Mouse (Mus musculus): ENCODE measurements around the gene Dll1. TPM values are rescaled to one million over a fixed set of nuclear protein-coding genes. Genes with fewer than 3 reads are reported as not detected.

Dll1 gene
- total RNA-seq, 2 experiments from 2014 or later, result 3.0 to 4.1 TPM

DNA sequence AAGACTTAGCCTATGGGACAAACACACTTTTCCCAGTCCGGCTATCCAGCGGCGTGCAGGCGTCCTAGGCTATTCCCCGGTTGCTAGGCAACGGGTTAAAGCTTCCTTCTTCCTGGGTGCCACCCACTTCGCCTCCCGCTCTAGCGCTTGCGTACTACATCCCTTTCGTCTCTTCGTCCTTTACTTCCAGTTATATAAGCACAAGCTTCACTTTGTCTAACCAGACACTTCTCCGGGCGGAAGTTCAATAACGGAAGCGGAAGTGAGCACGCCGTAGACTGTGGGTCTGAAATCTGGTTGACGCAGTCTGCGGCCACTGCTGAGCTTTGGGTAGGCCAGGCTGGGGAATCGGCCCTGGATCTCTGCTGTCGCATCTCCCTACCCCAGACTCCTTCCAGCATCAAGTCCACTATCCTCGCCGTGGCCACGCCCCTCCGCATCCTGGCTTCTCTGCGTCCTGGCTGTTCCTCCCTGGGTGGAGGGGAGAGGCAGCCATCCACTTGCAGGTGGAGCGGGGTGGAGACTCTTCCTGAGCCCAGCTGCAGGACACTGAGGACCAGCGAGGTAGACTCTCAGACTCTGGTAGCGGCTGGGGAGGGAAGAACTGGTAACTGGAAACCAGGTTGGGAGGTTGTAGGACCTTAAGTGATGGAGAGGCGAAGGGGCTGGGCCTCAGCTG, 19.5 kb upstream of the Dll1 start, which contains the start of gene Fam120b:
TSS of gene Fam120b (plus strand) at position 206 of the 679 bp plus-strand sequence.
- intact Hi-C loops (cut with DNase I), result loop anchor here (1.0 kb wide), 1 partner anchor 331 kb away; no protein-coding TSS in a partner anchor

DNA sequence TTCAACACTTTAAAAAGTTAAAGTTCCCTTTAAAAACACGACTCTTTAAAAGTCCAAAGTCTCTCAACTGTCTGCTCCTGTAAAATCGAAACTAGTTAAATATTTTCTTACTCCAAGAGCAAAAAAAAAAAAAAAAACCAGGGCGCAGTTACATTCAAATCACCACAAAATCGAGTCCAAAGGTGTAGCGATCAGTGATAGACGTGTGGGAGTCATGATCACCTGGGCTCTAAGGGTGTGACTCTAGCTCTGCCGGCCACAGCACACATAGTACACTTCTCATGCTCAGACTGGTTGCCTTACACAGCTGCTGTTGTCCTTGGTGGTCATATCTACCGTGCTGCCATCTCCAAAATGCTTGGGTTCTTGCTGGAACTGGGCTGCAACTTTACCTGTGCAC, 12.7 kb upstream of the Dll1 start:
- H3K27ac ChIP-seq, result no peak overlapping the region
- intact Hi-C loops (cut with DNase I), result no loop called here
- no peak for DNase-seq
- H3K4me3 ChIP-seq, result no peak overlapping the region
- TF ChIP-seq CTCF (IDR thresholded peaks at IDR 0.05), result no peak

More for the DNA sequence above, 19.5 kb upstream of the Dll1 start, which contains the start of gene Fam120b:
- DNase-seq, result peak; percentile 90
- TF ChIP-seq CTCF (IDR thresholded peaks at IDR 0.05), result no peak
- H3K27ac ChIP-seq, result peak within 1 kb of the TSS; percentile 90
- H3K4me3 ChIP-seq, result peak within 1 kb of the TSS; percentile 92

DNA sequence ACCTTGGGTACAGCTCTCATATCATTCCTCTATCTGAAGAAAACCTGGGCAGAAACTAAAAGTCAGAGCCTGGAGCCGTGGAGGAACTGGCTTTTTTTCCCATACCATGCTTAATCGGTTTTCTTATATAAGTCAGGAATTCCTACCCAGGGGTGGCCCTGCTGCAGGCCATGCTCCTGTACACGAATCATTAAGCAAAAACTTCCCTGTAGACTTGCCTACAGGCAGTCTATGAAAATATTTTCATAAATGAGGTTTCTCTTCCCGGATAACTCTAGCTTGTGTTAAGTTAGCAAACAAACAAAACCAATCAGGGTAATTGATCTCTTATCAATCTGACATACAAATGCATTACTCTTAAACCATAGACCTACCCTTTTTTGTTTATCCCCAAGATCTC, 12.2 kb upstream of the Dll1 start:
- intact Hi-C loops (cut with DNase I), result no loop called here
- H3K27ac ChIP-seq, result no peak overlapping the region
- no peak overlapping the region for H3K4me3 ChIP-seq
- no peak for DNase-seq
- TF ChIP-seq CTCF (IDR thresholded peaks at IDR 0.05), result no peak

DNA sequence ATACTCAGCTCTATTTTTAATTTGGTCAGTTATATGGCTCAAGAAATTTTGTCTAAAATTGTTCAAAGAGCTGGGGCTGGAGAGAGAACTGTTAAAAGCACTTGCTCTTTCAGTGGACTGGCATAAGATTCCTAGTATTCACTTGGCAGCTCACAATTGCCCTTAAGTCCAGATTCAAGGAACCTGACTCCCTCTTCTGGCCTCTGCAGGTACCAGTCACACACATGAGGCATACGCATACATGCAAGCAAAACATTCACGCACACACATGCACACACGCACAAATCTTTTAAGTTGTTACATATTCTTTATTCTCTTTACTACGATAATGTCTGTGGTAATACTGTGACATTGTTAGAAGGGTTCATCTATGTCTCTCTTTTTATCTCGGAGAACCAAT, 6.7 kb upstream of the Dll1 start:
- intact Hi-C loops (cut with DNase I), result no loop called here
- Histone ChIP-seq H3K4me3 (no peak overlapping the region), H3K27ac (no peak overlapping the region)

DNA sequence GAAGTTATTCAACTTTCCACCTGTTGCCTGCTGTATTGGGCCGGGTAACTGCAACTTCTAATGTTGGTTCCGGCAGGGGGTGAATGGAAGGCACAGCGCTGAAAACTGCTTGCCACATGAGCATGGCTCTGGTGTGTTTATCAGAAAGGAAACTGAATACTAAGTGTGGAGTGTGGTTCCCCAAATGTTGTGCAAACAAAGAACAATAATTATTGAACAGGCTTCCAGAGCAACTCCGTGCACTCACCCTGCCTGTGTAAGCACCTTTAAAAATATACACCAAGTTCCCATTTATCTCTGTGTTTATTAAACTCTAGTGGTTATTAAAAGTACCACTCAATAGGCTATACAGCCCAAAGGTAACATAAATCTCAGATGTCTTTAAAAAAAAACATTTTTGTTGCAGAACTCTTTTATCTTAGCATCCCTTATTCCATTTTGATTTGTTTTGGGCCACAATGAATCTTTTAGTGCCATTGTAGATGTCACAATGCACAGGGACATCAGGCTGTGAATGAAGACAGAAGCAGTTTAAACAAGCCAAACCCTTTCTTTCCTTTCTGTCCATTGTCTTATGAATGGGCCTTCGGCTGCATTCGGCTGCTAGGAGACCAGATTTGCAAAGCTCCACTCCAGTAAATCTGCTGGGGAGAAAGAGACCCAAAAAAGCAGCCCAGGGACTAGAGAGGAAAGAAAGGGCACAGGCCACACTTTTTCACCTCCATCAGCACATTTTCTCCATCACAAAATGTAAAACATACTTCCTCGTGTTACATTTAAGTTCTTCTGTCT, 5.4 kb upstream of the Dll1 start:
- no peak overlapping the region for H3K27ac ChIP-seq
- intact Hi-C loops (cut with DNase I), result no loop called here
- no peak for DNase-seq
- H3K4me3 ChIP-seq, result no peak overlapping the region
- no peak for TF ChIP-seq CTCF (IDR thresholded peaks at IDR 0.05)

More for the DNA sequence above, 6.7 kb upstream of the Dll1 start:
- no peak for TF ChIP-seq CTCF (IDR thresholded peaks at IDR 0.05)
- DNase-seq, result no peak

DNA sequence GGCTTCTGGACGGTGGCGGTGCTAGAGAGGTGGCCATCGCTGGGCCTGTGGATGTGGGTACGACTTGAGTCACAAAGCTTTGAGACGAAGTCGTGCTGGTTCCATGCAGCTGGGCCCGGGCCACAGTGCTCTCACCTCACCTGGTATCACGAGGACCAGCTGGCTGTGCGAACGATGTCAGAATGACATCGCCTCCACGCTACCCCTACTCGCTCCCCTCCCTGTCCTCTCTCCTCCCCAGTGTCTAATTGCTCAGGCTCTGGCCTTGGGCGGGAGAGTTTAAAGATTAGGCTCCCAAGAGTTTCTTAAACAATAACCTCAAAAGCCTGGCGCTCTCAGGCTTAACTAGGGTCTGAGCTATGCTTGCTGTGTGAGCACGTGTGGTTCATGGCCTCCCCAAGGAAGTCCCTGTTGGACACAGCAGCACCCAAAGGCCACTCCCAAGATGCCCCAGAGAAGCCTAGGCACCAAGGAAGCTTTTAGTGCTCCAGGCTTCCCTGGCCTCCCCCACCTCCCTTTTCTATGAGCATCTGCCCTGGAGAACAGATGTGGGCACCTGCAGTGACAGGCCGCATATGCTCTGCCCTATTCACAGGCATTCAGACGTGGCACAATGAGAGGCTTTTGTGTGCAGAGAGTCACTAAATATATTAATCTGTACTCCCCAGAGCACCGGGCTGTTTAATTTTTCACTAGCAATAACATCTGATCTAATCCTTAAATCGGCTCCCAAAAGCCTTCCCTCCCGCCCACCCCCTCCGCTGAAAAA, 4.6 kb upstream of the Dll1 start:
- DNase-seq, result peak; percentile 27
- Histone ChIP-seq H3K4me3 (peak overlapping the region; percentile 65), H3K27ac (no peak overlapping the region)
- intact Hi-C loops (cut with DNase I), result no loop called here
- no peak for TF ChIP-seq CTCF (IDR thresholded peaks at IDR 0.05)

DNA sequence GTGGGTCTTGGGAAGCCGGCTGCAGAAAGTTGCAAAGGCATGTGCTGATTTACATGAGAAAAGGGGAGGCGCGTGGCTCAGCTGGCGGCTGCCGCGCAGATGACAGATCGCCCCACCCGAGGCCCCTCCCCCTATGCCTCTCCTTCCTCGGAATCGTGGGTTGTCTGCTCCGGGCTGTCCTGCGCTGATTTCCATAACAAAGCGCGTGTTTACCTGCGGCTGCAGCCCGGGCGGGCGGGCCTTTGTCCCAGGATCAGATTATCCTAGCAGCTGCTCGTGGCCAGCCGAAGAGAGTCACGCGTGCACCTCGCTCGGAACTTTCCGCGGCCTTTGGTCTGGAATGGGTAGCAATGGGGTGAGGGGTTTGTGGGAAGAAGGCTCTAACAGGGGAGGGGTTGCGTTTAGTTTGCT, 4.0 kb upstream of the Dll1 start:
- TF ChIP-seq CTCF (IDR thresholded peaks at IDR 0.05), result no peak
- H3K27ac ChIP-seq, result no peak overlapping the region
- peak overlapping the region; percentile 65 for H3K4me3 ChIP-seq
- intact Hi-C loops (cut with DNase I), result no loop called here
- peak; percentile 54 for DNase-seq

DNA sequence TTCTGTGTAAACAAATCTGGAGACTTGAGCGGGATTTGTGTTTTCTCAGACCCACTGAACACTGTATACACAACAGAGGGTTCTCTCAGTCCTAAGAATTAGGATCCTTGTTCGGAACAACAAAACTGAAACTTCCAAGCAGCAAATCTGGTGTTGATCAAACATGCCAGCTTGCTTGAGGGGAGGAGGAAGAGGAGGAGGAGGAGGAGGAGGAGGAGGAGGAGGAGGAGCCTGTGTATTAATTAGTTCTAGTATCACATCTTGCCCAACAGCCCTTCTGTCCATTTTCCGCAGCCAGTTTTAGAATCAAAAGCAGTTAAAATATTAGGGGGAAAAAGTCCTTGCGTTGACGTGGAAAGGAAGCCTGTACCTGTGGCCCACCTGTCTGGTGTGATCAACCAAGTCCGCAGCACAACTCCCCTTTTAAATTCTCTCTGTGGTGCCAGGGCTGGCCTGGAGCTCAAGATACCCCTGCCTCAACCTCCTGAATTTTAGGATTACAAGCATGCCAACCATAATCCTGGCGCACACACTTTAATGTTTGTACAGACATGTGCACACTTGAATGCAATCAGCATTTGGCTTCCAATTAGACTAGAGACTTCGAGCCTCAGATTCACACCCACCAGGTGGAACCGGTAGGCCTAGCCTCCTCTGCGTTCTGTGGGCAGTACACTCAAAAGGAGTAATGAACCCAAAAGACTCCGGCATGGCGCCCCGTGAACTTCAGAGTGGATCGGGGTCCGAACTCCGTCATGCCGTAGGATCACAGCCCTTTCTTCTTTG, 3.3 kb upstream of the Dll1 start:
- Histone ChIP-seq H3K4me3 (peak overlapping the region; percentile 65), H3K27ac (no peak overlapping the region)
- intact Hi-C loops (cut with DNase I), result loop anchor here (5.0 kb wide), 1 partner anchor 93 kb away; no protein-coding TSS in a partner anchor
- no peak for TF ChIP-seq CTCF (IDR thresholded peaks at IDR 0.05)
- no peak for DNase-seq

DNA sequence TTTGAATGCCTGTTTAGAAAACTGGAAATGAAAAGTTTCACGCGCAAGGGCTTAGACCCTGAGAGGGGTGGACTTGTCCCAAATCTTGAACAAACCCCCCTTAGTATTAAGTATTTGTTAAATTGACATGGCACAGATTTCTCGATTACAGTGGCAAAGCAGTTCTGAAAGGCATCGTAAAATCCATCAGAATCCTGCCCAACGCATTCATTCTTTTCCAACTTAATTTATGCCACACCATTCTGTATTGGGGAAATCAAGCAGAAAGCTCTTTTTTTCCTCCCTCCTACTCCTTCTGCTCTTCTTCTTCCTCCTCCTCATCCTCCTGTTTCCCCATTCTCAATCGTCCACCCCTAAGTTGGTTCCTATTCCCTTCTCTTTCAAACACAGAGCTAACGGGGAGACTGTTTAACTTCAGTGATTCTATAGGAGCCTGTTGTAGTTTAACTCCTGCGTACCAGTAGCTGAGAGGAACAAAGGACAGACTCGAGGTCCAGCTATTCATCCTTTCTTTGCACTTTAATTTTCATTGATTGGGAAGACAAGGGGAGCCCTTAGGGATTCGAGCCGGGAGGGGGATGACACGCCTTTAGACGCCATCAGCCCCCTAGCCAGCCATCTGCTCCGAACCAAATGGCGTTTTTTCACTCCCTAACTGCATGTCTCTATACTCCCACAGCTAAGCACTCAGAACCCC, 1.9 kb upstream of the Dll1 start:
- Histone ChIP-seq H3K27ac (no peak overlapping the region), H3K4me3 (no peak overlapping the region)
- no peak for DNase-seq
- TF ChIP-seq CTCF (IDR thresholded peaks at IDR 0.05), result no peak
- intact Hi-C loops (cut with DNase I), result loop anchor here (1.0 to 5.0 kb wide), 3 partner anchors 91 to 313 kb away; no protein-coding TSS in a partner anchor

DNA sequence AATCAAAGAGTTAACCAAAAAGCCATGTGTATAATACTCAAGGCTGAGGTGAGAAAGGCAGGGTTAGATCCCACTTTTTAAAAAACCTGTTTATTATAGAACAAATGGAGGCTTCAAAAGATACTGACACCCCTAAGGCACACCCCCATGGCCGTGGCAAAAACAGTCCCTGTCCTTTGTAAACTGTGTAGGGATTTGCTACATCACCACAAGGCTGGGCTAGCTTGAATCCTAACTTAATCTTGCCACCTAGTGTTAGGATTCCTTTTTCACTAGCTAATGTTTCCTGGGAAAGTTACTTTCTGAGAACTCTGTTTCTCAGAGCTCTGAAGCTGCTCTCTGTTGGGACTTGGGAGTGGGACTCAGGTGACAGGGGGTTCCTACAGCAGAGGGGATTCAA, 1.2 kb upstream of the Dll1 start:
- Histone ChIP-seq H3K4me3 (peak overlapping the region; percentile 27), H3K27ac (peak overlapping the region; percentile 28; the same call in 1 of the 2 replicates)
- intact Hi-C loops (cut with DNase I), result loop anchor here (1.0 to 5.0 kb wide), 3 partner anchors 91 to 313 kb away; no protein-coding TSS in a partner anchor
- peak; percentile 76 for TF ChIP-seq CTCF (IDR thresholded peaks at IDR 0.05)
- DNase-seq, result peak; percentile 44
